Mouse (Mus musculus) adrenal gland, adult 18-20 months (tissue): ENCODE measurements around the gene Ubl5. TPM values are rescaled to one million over a fixed set of nuclear protein-coding genes. Genes with fewer than 3 reads are reported as not detected.
A peak's percentile ranks its signal among the peaks of the same experiment; 100 is the strongest.
"Not testable (repeated sequence)": the region's sequence is repeated elsewhere in the genome, so short reads cannot be mapped to it uniquely, and the experiment has no call there.

ENCODE experiments used
- DNase-seq, 2 experiments: peaks; one replicate each; pipeline ENCODE4 v3.0.0; 2021 to 2022; ENCODE audit warnings: low spot score in 2 of 2
- long read RNA-seq, 2 experiments: library from polyadenylated mRNA; stranded (forward); transcript quantifications; one replicate each; pipeline ENCODE4 v2.0.0; 2021
- total RNA-seq, 2 experiments: library from RNA; stranded (reverse); gene quantifications; 1 replicate in 1 of 2; 2 replicates in 1 of 2; pipeline ENCODE4 v1.2.3; 2021

The Ubl5 gene
- 100 to 1,000 TPM; 352 to 436 TPM for total RNA-seq
- long read RNA-seq, experiment 1, transcript Ubl5-201 (5 exons, 2,114 nt) = major isoform, 28 of 31 reads
- long read RNA-seq, experiment 1, partial matches to known transcripts = 0 of 31 reads
- long read RNA-seq, experiment 1, other reads (novel, unspliced or antisense) = 1 of 31 reads
- long read RNA-seq, experiment 2, transcript Ubl5-211 (5 exons, 505 nt) = minor isoform, 5 of 155 reads
- long read RNA-seq, experiment 2, transcript Ubl5-201 (5 exons, 2,114 nt) = major isoform, 137 of 155 reads
- long read RNA-seq, experiment 2, partial matches to known transcripts = 9 of 155 reads
- long read RNA-seq, experiment 2, other reads (novel, unspliced or antisense) = 3 of 155 reads

DNA sequence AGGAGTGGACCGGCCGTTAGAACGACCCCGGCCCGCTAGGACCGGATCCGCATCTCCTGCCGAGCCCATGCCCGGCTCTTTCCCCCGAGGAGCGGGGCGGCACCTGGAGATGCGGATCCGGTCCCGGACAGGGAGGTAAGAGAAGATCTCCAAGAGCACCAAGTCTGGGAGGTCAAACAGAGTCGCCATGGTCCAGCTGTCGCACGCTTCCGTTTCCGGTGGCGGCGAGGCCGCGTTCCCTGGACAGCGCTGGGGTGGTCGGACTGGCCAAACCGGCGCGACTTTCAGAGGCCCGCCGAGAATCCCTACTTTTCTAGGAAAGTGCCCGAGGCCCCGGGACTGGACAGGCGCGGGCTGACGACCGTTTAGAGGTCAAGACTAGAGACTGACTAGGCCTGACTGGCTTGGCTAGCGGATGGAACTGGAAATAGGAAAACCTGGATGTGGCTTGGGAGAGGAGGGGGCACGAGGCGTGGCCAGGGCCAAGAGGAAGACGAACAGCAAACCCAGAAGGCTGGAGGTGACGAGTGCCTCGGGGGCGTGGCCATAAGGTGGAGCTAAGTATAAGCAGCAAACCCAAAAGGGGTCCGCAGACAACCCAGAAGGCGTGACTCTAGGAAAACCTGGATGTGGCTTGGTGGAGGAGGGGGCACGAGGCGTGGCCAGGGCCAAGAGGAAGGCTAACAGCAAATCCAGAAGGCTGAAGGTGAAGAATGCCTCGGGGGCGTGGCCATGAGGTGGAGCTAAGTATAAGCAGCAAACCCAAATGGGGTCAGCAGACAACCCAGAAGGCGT lies at the start of gene Ubl5:
Gene Ubl5, plus strand, starts transcription at position 778 of the 795 bp plus-strand sequence.
- peak; percentile 50 for DNase-seq

DNA sequence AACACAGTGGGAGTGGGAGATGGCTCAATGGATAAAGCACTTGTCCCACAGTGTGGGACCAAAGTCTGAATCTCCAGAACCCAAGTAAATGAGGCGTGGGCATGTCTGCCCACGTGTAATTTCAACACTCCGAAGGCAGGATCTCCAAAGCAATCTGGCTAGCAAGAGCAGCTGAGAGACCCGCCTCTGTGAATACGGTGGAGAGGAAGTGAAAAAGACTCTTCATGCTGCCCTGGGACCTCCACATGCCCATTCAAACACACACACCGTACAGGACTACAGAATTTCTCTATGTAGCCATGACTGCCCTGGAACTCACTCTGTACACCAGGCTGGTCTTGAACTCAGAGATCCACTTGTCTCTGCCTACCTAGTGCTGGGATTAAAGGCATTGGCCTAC lies 41.4 kb upstream of the Ubl5 start:
- DNase-seq = no peak

DNA sequence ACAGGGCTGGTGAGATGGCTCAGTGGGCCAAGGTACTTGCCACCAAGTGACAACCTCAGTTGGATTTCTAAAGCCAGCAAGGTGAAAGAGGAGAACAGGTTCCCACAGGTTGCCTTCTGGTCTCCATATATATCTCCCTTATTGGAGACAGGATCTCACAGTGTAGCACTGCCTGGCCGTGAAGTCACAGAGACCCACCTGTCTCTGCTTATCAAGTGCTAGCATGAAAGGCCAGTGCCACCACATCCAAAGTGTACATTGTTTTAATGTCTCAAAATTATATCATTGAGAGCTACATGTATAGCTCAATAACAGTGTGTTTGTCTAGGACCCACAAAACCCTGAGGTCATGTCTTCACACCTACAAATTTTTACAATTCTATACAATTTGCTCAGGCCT lies 36.4 kb upstream of the Ubl5 start:
- DNase-seq = no peak

GRCm38 (mm10) chr9:20607100-20607974 lies 35.3 kb upstream of the Ubl5 start:
- DNase-seq = peak; percentile 76 to 82

- DNase-seq = no peak
Measured at GRCm38 (mm10) chr9:20609831-20610464, 32.7 kb upstream of the Ubl5 start.

- DNase-seq = no peak
Measured at GRCm38 (mm10) chr9:20611976-20612375, 30.7 kb upstream of the Ubl5 start.

DNA sequence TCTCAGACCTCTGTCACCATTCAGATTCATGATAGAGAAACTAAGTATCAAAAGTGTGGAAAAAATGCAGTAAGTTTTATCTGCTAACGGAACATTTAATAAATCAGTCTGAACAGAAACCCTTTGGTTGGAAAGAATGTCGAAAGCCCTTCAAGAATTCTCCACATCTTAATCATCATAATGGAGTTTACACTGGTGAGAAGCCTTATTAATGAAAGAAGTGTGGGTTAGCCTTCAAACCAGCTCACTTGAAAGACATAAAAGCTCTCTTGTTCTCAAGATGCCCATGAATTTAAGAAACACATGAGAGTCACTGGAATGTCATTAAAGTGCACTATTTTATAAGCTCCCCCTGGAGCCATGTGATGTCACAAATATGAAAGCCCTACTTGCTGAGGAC lies 26.0 kb upstream of the Ubl5 start:
- DNase-seq = no peak

DNA sequence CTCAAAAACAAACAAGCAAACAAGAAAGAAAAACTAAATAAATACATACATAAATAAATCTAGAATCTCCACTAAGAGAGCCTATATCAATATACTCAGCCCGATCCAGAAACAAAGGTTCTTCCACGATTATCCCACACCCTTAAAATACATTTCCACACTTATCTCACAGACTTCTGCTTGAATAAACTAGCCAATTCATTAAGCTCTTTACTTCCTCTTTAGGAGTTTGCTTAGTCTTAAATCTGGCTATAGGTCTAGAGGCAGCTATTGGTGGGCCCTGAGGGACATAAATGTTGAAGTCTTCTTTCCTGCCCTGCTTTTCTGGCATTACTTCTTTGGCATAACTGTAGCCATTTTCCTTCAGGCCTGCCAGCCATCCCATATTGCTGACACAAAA lies 11.3 kb upstream of the Ubl5 start:
- DNase-seq = no peak

GRCm38 (mm10) chr9:20635676-20636075 lies 7.0 kb upstream of the Ubl5 start:
- not testable (repeated sequence) for DNase-seq

DNA sequence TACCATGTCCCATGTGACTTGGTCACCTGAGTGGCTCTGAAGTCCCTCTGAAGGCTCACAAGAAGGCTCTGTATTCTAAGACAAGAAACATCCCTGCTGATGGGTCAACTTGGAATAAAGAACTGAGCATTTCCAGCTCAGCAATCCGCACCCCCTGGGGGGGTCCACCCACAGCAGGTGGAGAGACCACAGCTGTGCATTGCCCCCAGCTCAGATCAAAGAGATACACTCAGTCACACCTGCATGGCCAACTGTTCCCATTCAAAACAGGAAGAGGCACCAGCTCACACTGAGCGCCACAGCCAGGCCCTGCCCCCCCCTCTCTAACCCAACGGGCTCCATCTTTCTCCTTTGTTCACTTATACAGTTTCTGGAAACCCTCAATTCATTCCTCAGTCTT lies 6.4 kb upstream of the Ubl5 start:
- no peak for DNase-seq

DNA sequence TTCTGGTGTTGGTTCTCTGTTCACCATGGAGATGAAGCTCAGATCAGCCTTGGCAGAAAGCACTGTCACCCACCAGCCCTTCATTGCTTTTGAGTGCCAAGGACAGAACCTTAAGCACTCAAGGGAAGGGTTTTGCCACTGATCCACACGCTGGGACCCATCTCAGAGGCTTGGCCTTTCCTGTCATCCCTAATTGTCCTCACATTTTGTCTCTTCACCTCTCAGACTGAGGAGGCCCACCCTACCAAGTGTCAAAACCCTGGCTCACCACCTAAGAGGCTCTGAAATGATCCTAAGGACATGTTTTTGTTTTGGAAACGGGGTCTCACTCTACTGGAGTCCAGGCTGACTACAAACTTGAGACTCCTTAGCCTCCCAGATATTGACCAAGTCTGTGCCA lies 5.9 kb upstream of the Ubl5 start:
- no peak for DNase-seq

- DNase-seq = no peak
Measured at GRCm38 (mm10) chr9:20638552-20638951, 4.1 kb upstream of the Ubl5 start.

GRCm38 (mm10) chr9:20639486-20639885 lies 3.2 kb upstream of the Ubl5 start:
- DNase-seq = no peak

- DNase-seq = no peak
Measured at GRCm38 (mm10) chr9:20641501-20641900, 1.2 kb upstream of the Ubl5 start.

GRCm38 (mm10) chr9:20642896-20643466 lies 303 bp downstream of the Ubl5 start:
- peak; percentile 68 to 71 for DNase-seq

DNA sequence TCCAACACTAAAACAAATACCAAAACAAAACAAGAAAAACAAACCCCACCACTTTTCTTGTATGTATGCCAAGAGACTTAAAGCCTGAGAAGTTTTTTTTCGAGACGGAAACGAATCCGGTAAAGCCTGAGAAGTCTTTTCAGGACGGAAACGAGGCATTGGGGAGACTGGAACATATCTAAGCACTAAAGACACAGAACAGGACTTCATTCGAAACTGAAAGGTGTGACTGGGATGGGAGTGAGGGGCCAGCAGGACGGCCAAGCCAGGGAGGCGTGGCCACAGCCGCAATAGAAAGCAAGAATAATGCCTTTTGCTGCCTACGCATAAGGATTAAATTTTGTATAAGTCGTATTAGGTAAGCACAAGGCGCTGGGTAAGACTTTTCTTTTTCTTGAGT lies 1.1 kb downstream of the Ubl5 start:
- DNase-seq = no peak

DNA sequence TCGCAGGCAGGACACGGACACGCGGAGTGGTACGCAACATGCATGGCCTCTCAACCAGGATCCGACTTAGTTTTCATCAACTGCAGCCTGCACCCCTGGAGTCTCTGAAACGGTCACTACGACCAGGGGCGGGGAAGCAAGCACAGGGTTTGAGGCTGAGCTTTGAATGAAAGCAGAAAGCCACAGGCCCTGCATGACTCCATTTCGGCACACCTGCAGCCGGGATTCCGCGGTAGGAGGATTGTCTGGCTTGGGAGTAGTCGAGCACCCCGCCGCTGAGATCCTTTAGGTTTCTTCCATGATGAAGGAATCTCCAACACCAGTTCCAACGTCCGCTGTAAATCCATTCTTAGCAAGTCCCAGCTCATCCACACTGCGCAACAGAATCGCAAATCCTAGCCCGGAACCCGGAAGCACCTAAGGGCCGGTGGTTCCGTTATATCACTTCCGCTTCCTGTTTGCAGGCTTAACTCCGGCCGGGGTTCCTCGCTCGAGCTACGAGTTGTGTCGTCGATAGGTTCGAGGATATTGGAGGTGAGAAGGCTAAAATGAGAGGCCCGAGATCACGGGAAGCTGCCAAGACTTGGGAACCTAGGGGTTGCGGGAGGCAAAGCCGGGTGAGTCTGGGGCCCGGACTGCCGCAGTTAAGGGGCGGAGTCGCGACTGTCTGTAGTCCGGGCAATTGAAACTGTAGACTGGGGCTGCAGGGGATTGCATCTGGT lies 1.8 kb downstream of the Ubl5 start, which contains the start of gene Fbxl12:
Gene Fbxl12, minus strand, starts transcription at position 408 of the 722 bp plus-strand sequence.
- peak; percentile 66 to 67 for DNase-seq

DNA sequence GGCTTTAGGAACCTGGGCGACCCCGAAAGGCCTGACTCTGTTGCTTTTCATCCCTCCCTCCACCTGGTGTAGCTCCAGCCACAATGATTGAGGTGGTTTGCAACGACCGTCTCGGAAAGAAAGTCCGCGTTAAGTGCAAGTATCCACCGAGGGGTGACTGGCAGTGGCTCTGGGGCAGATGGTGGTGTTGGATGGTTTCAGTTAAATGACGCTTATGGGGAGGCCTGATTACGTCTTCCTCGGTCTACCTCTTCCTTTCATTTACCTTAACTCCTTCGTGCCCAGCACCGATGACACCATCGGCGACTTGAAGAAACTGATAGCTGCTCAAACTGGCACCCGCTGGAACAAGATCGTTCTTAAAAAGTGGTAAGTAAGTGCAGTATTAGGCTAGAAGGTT lies 2.4 kb downstream of the Ubl5 start:
- DNase-seq = no peak

DNA sequence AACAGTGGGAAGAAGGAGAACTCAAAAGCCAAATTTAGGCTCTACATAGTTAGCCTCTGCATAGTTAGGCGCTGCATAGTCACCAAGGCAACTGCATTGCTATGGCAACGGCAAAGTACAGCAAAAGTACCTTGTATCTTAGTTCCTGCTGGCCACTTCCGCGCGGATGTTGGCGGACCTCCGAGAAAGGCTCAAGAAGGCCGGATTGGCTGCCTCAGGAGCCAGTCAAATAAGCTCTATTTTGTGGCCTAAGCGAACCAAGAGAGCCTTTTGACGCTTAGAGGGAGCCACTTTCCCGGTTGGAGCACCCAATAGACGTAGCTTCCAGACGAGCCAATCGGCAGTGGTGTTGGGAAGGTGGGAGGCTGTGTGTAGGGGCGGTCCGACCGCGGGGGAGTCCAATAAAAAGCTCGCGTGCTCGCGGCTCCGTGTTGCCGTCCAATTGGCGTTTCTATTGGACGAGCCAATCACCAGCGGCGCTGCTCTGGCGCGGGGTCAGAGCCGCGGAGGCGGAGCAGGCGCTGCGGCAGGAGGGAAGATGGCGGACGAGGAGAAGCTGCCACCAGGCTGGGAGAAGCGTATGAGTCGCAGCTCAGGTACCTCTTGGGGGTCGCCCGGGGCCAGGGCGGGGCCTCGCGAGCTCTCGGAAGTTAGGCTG lies 9.1 kb downstream of the Ubl5 start, which contains the start of gene Pin1:
Gene Pin1, plus strand, starts transcription at position 494 of the 658 bp plus-strand sequence.
- DNase-seq = peak; percentile 90 to 91
